Comparison of ENCODE assay signal across 22 mouse cellular contexts in the genomic region with DNA sequence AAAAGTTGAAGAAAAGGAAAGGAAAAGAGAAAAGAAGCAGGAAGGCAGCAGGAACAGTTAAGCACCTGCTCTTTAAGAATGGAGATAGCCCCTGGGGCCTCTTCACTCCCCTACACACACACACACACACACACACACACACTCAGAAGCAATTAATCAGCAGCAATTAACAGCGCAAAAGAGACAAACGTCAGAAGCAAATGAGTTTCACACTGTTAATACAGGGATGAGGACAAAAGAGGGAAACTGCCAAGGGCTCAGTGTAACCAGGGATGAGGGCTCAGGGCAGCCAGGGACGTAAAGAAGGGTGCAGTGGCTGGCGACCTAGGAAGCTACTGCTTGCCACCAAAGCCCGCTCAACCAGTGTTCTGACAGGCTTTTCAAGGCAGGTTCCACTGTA. TPM values are rescaled to one million over a fixed set of nuclear protein-coding genes. Genes with fewer than 3 reads are reported as not detected.
A peak's percentile ranks its signal among the peaks of the same experiment; 100 is the strongest.
DNase-seq lines count a peak whose midpoint lies in the region; ATAC-seq lines count a peak whose summit lies in the region.
"Had no signal": no experiment of that assay in that cellular context is flagged by ENCODE, and none has a peak within 500 bp of the region (broad histone marks: within the 10 kb centered on the region; RNA-seq: fewer than 3 reads in every experiment).

No protein-coding gene starts in this region.

- no peak overlapping the region for H3K27ac ChIP-seq in midbrain, embryonic 11.5 days (ENCODE audit: low read depth, low read length)
- no peak overlapping the region for H3K27ac ChIP-seq in midbrain, embryonic 15.5 days
- H3K27ac ChIP-seq in forebrain, embryonic 14.5 days (ENCODE audit: low read depth, low read length) = no peak overlapping the region
- no peak overlapping the region for H3K27ac ChIP-seq in hindbrain, embryonic 16.5 days (ENCODE audit: low read depth, low read length)
- H3K27ac ChIP-seq: embryonic facial prominence, embryonic 15.5 days; heart, adult 2 months; heart, embryonic 15.5 days; layer of hippocampus, adult 2 months; left cerebral cortex, adult 2 months; limb, embryonic 10.5 days; stomach, postnatal 0 days had no signal

- peak; percentile 76 for DNase-seq in midbrain, embryonic 11.5 days (ENCODE audit: low spot score, missing footprints)
- DNase-seq in forebrain, embryonic 14.5 days (ENCODE audit: low spot score) = peak; percentile 76
- peak; percentile 93 for DNase-seq in retina, postnatal 1 day
- no peak for DNase-seq in adrenal gland, adult (ENCODE audit: inconsistent age in 2 of 2, low spot score in 1 of 2)
- no peak for DNase-seq in spleen, adult 12 weeks (ENCODE audit: low spot score)
- DNase-seq: adrenal gland, postnatal 36 days; cerebellum, adult 9-11 months; heart, adult 2 months; kidney, adult 18-20 months; kidney, postnatal 10 days; lung, embryonic 14.5 days; right cerebral cortex, postnatal 14 days; thymus, postnatal 25 days had no signal

- 69% methylated on average over 5 of the region's 5 CpGs for WGBS in midbrain, embryonic 11.5 days
- WGBS in midbrain, embryonic 15.5 days = 49% methylated on average over 5 of the region's 5 CpGs
- WGBS in forebrain, embryonic 14.5 days = 9% methylated on average over 5 of the region's 5 CpGs
- 26% methylated on average over 5 of the region's 5 CpGs for WGBS in hindbrain, embryonic 16.5 days

- no peak for ATAC-seq in midbrain, embryonic 11.5 days (ENCODE audit: low FRiP score)
- ATAC-seq in midbrain, embryonic 15.5 days (replicated peaks) = no peak
- ATAC-seq in forebrain, embryonic 14.5 days = peak; percentile 68
- ATAC-seq in hindbrain, embryonic 16.5 days = 0 out of 2 replicates have a peak, but pooled peaks have one; percentile 35

- H3K4me2 ChIP-seq in midbrain, embryonic 11.5 days = no peak overlapping the region
- no peak overlapping the region for H3K4me2 ChIP-seq in midbrain, embryonic 15.5 days
- H3K4me2 ChIP-seq in forebrain, embryonic 14.5 days (ENCODE audit: low read length) = no peak overlapping the region
- no peak overlapping the region for H3K4me2 ChIP-seq in hindbrain, embryonic 16.5 days (ENCODE audit: low read length)
- H3K4me2 ChIP-seq: embryonic facial prominence, embryonic 15.5 days; heart, embryonic 15.5 days; liver, embryonic 11.5 days; lung, embryonic 14.5 days had no signal

- H3K9ac ChIP-seq in midbrain, embryonic 11.5 days (ENCODE audit: low read length) = no peak overlapping the region
- no peak overlapping the region for H3K9ac ChIP-seq in midbrain, embryonic 15.5 days
- H3K9ac ChIP-seq in forebrain, embryonic 14.5 days (ENCODE audit: low read length) = no peak overlapping the region; the same call in 1 of the 2 replicates
- no peak overlapping the region; the same call in 1 of the 2 replicates for H3K9ac ChIP-seq in hindbrain, embryonic 16.5 days (ENCODE audit: low read depth, low read length)
- H3K9ac ChIP-seq: embryonic facial prominence, embryonic 15.5 days; heart, embryonic 15.5 days; lung, embryonic 14.5 days had no signal

- H3K4me1 ChIP-seq in midbrain, embryonic 11.5 days (ENCODE audit: control insufficient read depth, insufficient read depth, low read length) = no peaks in the 10 kb centered on the region
- peaks cover 16% of the 10 kb centered on the region for H3K4me1 ChIP-seq in midbrain, embryonic 15.5 days
- H3K4me1 ChIP-seq in forebrain, embryonic 14.5 days (ENCODE audit: control insufficient read depth, insufficient read depth, low read length) = peaks cover 11% of the 10 kb centered on the region; the same call in 1 of the 2 replicates
- peaks cover 16% of the 10 kb centered on the region for H3K4me1 ChIP-seq in hindbrain, embryonic 16.5 days (ENCODE audit: control insufficient read depth, insufficient read depth, low read depth, low read length)

- no peak overlapping the region for H3K4me3 ChIP-seq in midbrain, embryonic 11.5 days (ENCODE audit: low read depth, low read length)
- H3K4me3 ChIP-seq in midbrain, embryonic 15.5 days = no peak overlapping the region
- no peak overlapping the region for H3K4me3 ChIP-seq in forebrain, embryonic 14.5 days (ENCODE audit: low read depth, low read length)
- no peak overlapping the region for H3K4me3 ChIP-seq in hindbrain, embryonic 16.5 days (ENCODE audit: low read length)
- H3K4me3 ChIP-seq: embryonic facial prominence, embryonic 15.5 days; heart, adult 2 months; heart, embryonic 15.5 days; layer of hippocampus, adult 2 months; left cerebral cortex, adult 2 months; limb, embryonic 10.5 days had no signal

- H3K27me3 ChIP-seq in midbrain, embryonic 11.5 days (ENCODE audit: control insufficient read depth, insufficient read depth, low read length) = no peaks in the 10 kb centered on the region
- no peaks in the 10 kb centered on the region for H3K27me3 ChIP-seq in midbrain, embryonic 15.5 days (replicated peaks)
- no peaks in the 10 kb centered on the region for H3K27me3 ChIP-seq in forebrain, embryonic 14.5 days (replicated peaks; ENCODE audit: control insufficient read depth, insufficient read depth, low read length)
- H3K27me3 ChIP-seq in hindbrain, embryonic 16.5 days (replicated peaks; ENCODE audit: control insufficient read depth, insufficient read depth, low read length) = no peaks in the 10 kb centered on the region
- H3K27me3 ChIP-seq: embryonic facial prominence, embryonic 15.5 days; heart, embryonic 15.5 days had no signal

- no peaks in the 10 kb centered on the region for H3K36me3 ChIP-seq in midbrain, embryonic 11.5 days (ENCODE audit: control insufficient read depth, insufficient read depth, low read length)
- H3K36me3 ChIP-seq in midbrain, embryonic 15.5 days (replicated peaks) = no peaks in the 10 kb centered on the region
- no peaks in the 10 kb centered on the region for H3K36me3 ChIP-seq in forebrain, embryonic 14.5 days (ENCODE audit: control insufficient read depth, insufficient read depth, low read length)
- H3K36me3 ChIP-seq in hindbrain, embryonic 16.5 days (ENCODE audit: control insufficient read depth, insufficient read depth, low read length) = no peaks in the 10 kb centered on the region
- H3K36me3 ChIP-seq: embryonic facial prominence, embryonic 15.5 days; heart, embryonic 15.5 days had no signal

- no peaks in the 10 kb centered on the region for H3K9me3 ChIP-seq in midbrain, embryonic 11.5 days (ENCODE audit: control insufficient read depth, low read length)
- no peaks in the 10 kb centered on the region for H3K9me3 ChIP-seq in midbrain, embryonic 15.5 days
- H3K9me3 ChIP-seq in forebrain, embryonic 14.5 days (replicated peaks; ENCODE audit: control insufficient read depth, low read length) = no peaks in the 10 kb centered on the region
- H3K9me3 ChIP-seq in hindbrain, embryonic 16.5 days (ENCODE audit: control insufficient read depth, low read length) = no peaks in the 10 kb centered on the region
- H3K9me3 ChIP-seq: embryonic facial prominence, embryonic 15.5 days; heart, embryonic 15.5 days; limb, embryonic 10.5 days had no signal

RNA-seq across cellular contexts. Expression of a gene that starts 28.2 kb away (rescaled TPM):
- 70.3 and 74.3 TPM in 2 replicates for polyA plus RNA-seq in midbrain, embryonic 11.5 days (2014; fragmentation: Nextera tagmentation; extraction: Ambion mirVana)
- polyA plus RNA-seq in midbrain, embryonic 15.5 days (2015; fragmentation: Nextera tagmentation; extraction: Ambion mirVana) = 33.2 and 37.2 TPM in 2 replicates
- 37.5 and 38.8 TPM in 2 replicates for polyA plus RNA-seq in forebrain, embryonic 14.5 days (2014; fragmentation: Nextera tagmentation; extraction: Ambion mirVana)
- polyA plus RNA-seq in hindbrain, embryonic 16.5 days (2015; fragmentation: Nextera tagmentation; extraction: Ambion mirVana) = 44.2 and 47.2 TPM in 2 replicates

RNA-seq across cellular contexts. Expression of a gene that starts 28.2 kb away (rescaled TPM):
- polyA plus RNA-seq in midbrain, embryonic 11.5 days (2014; fragmentation: Nextera tagmentation; extraction: Ambion mirVana) = 2.2 and 2.6 TPM in 2 replicates
- 2.4 and 2.6 TPM in 2 replicates for polyA plus RNA-seq in midbrain, embryonic 15.5 days (2015; fragmentation: Nextera tagmentation; extraction: Ambion mirVana)
- 3.5 and 3.7 TPM in 2 replicates for polyA plus RNA-seq in forebrain, embryonic 14.5 days (2014; fragmentation: Nextera tagmentation; extraction: Ambion mirVana)
- polyA plus RNA-seq in hindbrain, embryonic 16.5 days (2015; fragmentation: Nextera tagmentation; extraction: Ambion mirVana) = 3.0 TPM in 2 replicates

RNA-seq across cellular contexts. Expression of a gene that starts 45.4 kb away (rescaled TPM):
- polyA plus RNA-seq in midbrain, embryonic 11.5 days (2014; fragmentation: Nextera tagmentation; extraction: Ambion mirVana) = not detected in 2 replicates
- polyA plus RNA-seq in midbrain, embryonic 15.5 days (2015; fragmentation: Nextera tagmentation; extraction: Ambion mirVana) = not detected in 2 replicates
- polyA plus RNA-seq in forebrain, embryonic 14.5 days (2014; fragmentation: Nextera tagmentation; extraction: Ambion mirVana) = not detected in 2 replicates
- not detected in 2 replicates for polyA plus RNA-seq in hindbrain, embryonic 16.5 days (2015; fragmentation: Nextera tagmentation; extraction: Ambion mirVana)
- polyA plus RNA-seq: embryonic facial prominence, embryonic 15.5 days; heart, embryonic 15.5 days; limb, embryonic 10.5 days; liver, embryonic 11.5 days; lung, embryonic 14.5 days; stomach, postnatal 0 days had no signal

RNA-seq across cellular contexts. Expression of a gene that starts 46.0 kb away (rescaled TPM):
- not detected in 2 replicates for polyA plus RNA-seq in midbrain, embryonic 11.5 days (2014; fragmentation: Nextera tagmentation; extraction: Ambion mirVana)
- polyA plus RNA-seq in midbrain, embryonic 15.5 days (2015; fragmentation: Nextera tagmentation; extraction: Ambion mirVana) = not detected in 2 replicates
- not detected in 2 replicates for polyA plus RNA-seq in forebrain, embryonic 14.5 days (2014; fragmentation: Nextera tagmentation; extraction: Ambion mirVana)
- not detected in 2 replicates for polyA plus RNA-seq in hindbrain, embryonic 16.5 days (2015; fragmentation: Nextera tagmentation; extraction: Ambion mirVana)
- polyA plus RNA-seq: embryonic facial prominence, embryonic 15.5 days; heart, adult 2 months; heart, embryonic 15.5 days; limb, embryonic 10.5 days; liver, embryonic 11.5 days; lung, embryonic 14.5 days; stomach, postnatal 0 days had no signal

RNA-seq across cellular contexts. Expression of a gene that starts 57.5 kb away (rescaled TPM):
- polyA plus RNA-seq in midbrain, embryonic 11.5 days (2014; fragmentation: Nextera tagmentation; extraction: Ambion mirVana) = not detected in 2 replicates
- polyA plus RNA-seq in midbrain, embryonic 15.5 days (2015; fragmentation: Nextera tagmentation; extraction: Ambion mirVana) = not detected in 2 replicates
- polyA plus RNA-seq in forebrain, embryonic 14.5 days (2014; fragmentation: Nextera tagmentation; extraction: Ambion mirVana) = not detected in 2 replicates
- not detected in 2 replicates for polyA plus RNA-seq in hindbrain, embryonic 16.5 days (2015; fragmentation: Nextera tagmentation; extraction: Ambion mirVana)
- polyA plus RNA-seq: embryonic facial prominence, embryonic 15.5 days; heart, adult 2 months; heart, embryonic 15.5 days; limb, embryonic 10.5 days; liver, embryonic 11.5 days; lung, embryonic 14.5 days; stomach, postnatal 0 days had no signal

Comparison
In these comparisons a context has a peak if more than half of its experiments do, and no peak if none do; other contexts are left out.
1. ATAC-seq: peak in forebrain, embryonic 14.5 days (single experiment) and hindbrain, embryonic 16.5 days (single experiment); none in midbrain, embryonic 11.5 days (single experiment) and midbrain, embryonic 15.5 days (single experiment).
2. DNase-seq: peak in midbrain, embryonic 11.5 days (single experiment), forebrain, embryonic 14.5 days (single experiment) and retina, postnatal 1 day (single experiment); none in adrenal gland, adult (0 of 2) and spleen, adult 12 weeks (single experiment).